Mouse (Mus musculus): Measurements from ENCODE around the gene Bcl2l13. TPM values are rescaled to one million over a fixed set of nuclear protein-coding genes. Genes with fewer than 3 reads are reported as not detected.
A peak's percentile ranks its signal among the peaks of the same experiment; 100 is the strongest.
"Not testable (repeated sequence)": the region's sequence is repeated elsewhere in the genome, so short reads cannot be mapped to it uniquely, and the experiment has no call there.

Gene Bcl2l13
- polyA plus RNA-seq, 1 experiment from 2014 or later: 33.1 TPM

DNA sequence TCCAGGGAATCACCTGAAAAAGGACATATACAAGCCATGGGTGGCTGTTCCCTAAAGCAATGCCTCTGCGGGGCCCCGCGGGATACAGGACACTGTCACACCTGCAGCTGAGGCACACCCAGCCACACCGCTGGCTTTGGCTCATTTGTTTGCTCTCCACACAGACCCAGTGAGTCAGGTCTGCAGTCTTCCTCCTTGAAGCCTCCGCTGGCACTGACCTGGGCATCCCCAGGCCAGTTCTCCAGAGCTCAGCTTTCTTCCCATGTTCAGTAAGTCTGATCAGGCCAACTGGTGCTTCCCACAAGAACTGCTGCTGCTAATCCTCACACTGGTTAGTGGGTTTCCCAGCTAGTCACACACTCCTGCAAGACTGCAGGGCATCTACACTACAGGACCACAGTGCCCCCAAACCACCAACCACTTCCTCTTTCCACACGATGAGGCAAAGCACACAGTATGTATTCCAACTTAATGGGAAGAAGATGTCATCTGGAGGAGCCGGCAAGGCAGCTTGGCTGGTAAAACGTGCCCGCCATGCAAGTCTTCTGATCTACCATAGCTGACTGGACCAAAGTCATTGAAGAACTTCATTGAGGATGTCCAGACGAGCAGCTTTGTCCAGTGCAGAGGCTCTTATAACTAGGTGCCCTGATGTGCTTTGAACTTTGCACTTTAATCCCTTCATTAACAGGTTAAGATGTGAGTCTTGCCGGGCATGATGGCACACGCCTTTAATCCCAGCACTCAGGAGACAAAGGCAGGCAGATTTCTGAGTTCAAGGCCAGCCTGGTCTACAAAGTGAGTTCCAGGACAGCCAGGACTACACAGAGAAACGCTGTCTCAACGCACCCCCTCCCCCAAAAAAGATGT lies 66.0 kb downstream of the Bcl2l13 start:
- H3K9me3 ChIP-seq (ENCODE audit: control insufficient read depth, low read length): no peaks in the 10 kb centered on the region
- DNase-seq (no peak), ATAC-seq (ENCODE audit: low FRiP score, low TSS enrichment) (no peak)
- 91% methylated on average over 14 of the region's 14 CpGs for WGBS
- H3K27me3 ChIP-seq (ENCODE audit: control insufficient read depth, insufficient read depth, low read length): no peaks in the 10 kb centered on the region
- H3K4me3 ChIP-seq (replicated peaks; ENCODE audit: low read depth, low read length): no peak overlapping the region
- no peak overlapping the region for H3K27ac ChIP-seq (replicated peaks; ENCODE audit: low read depth, low read length)
- no peak overlapping the region for H3K4me2 ChIP-seq (ENCODE audit: low read length)
- H3K4me1 ChIP-seq (ENCODE audit: control insufficient read depth, insufficient read depth, low read length): no peaks in the 10 kb centered on the region
- H3K9ac ChIP-seq (replicated peaks; ENCODE audit: low read length): no peak overlapping the region
- no peaks in the 10 kb centered on the region for H3K36me3 ChIP-seq (ENCODE audit: control insufficient read depth, insufficient read depth, low read length)

DNA sequence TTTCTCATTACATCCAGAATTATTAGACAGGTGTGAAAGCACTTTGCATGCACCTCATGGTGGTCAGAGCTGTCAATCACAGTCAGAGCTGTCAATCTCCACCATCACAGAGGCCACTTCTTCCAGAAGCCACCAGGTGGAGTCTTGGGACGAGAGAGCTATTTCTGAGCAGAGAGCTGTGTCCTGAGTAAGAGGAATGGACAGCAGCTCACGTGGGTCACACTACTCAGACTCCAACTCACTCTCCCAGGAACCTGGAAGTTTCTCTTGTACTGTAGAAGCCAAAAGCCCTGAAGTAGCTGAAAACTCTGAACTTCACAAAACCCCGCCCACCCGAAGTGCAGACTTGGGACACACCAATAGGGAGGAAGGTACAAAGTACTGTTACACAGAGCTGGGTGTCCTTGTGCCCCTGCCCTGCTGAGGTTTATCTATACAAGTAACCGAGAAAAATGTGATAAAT lies 67.5 kb downstream of the Bcl2l13 start:
- no peaks in the 10 kb centered on the region for H3K27me3 ChIP-seq (ENCODE audit: control insufficient read depth, insufficient read depth, low read length)
- H3K4me2 ChIP-seq (ENCODE audit: low read length): no peak overlapping the region
- ATAC-seq (ENCODE audit: low FRiP score, low TSS enrichment) (no peak), DNase-seq (peak; percentile 51)
- H3K9ac ChIP-seq (replicated peaks; ENCODE audit: low read length): no peak overlapping the region
- H3K9me3 ChIP-seq (ENCODE audit: control insufficient read depth, low read length): no peaks in the 10 kb centered on the region
- H3K27ac ChIP-seq (replicated peaks; ENCODE audit: low read depth, low read length): no peak overlapping the region
- no peaks in the 10 kb centered on the region for H3K36me3 ChIP-seq (ENCODE audit: control insufficient read depth, insufficient read depth, low read length)
- H3K4me1 ChIP-seq (ENCODE audit: control insufficient read depth, insufficient read depth, low read length): no peaks in the 10 kb centered on the region
- 63% methylated on average over 5 of the region's 5 CpGs for WGBS
- H3K4me3 ChIP-seq (replicated peaks; ENCODE audit: low read depth, low read length): no peak overlapping the region

DNA sequence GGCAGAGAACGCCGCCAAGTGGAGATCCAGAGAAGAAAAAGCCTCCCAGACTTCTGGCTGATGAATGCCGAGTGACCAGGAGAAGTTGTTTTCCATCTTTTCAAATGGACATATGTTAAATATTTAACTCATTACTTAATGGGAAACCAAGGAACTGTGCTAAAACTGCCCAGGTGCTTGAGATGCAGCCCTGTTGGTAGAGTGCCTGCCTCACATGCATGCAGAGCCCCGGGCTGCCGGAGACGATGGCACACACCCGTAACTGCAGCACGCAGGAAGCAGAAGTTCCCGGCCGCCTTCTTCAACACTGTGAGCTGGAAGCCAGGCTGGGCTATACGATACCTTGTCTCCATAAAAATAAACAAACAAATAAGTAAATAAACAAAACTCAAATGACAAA lies 67.9 kb downstream of the Bcl2l13 start:
- WGBS: 92% methylated on average over 11 of the region's 11 CpGs
- H3K4me3 ChIP-seq (replicated peaks; ENCODE audit: low read depth, low read length): no peak overlapping the region
- ATAC-seq (ENCODE audit: low FRiP score, low TSS enrichment) (no peak), DNase-seq (no peak)
- no peak overlapping the region for H3K9ac ChIP-seq (replicated peaks; ENCODE audit: low read length)
- no peak overlapping the region for H3K4me2 ChIP-seq (ENCODE audit: low read length)
- no peaks in the 10 kb centered on the region for H3K36me3 ChIP-seq (ENCODE audit: control insufficient read depth, insufficient read depth, low read length)
- H3K27me3 ChIP-seq (ENCODE audit: control insufficient read depth, insufficient read depth, low read length): no peaks in the 10 kb centered on the region
- no peaks in the 10 kb centered on the region for H3K4me1 ChIP-seq (ENCODE audit: control insufficient read depth, insufficient read depth, low read length)
- no peak overlapping the region for H3K27ac ChIP-seq (replicated peaks; ENCODE audit: low read depth, low read length)
- H3K9me3 ChIP-seq (ENCODE audit: control insufficient read depth, low read length): no peaks in the 10 kb centered on the region

DNA sequence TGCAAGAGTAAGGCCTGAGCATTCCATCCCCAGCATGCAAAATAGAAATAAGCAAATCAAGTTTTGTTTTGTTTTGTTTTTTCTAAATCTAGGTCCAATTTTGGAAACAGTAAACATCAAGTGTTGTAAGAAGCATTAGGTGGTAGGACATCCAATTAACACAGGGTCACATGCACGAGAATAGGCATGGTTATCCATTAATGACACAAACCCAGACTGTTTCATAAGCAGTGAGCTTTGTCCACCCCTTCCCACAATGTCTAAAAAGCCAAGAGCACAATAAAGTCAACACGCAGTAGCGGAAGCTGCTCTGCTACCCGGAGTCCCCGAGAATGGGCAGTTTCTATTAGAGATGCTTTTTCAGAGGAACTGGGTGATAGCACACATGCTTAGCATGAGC lies 69.1 kb downstream of the Bcl2l13 start:
- H3K4me3 ChIP-seq (replicated peaks; ENCODE audit: low read depth, low read length): no peak overlapping the region
- H3K27ac ChIP-seq (replicated peaks; ENCODE audit: low read depth, low read length): no peak overlapping the region
- H3K36me3 ChIP-seq (ENCODE audit: control insufficient read depth, insufficient read depth, low read length): no peaks in the 10 kb centered on the region
- H3K9ac ChIP-seq (replicated peaks; ENCODE audit: low read length): no peak overlapping the region
- no peaks in the 10 kb centered on the region for H3K4me1 ChIP-seq (ENCODE audit: control insufficient read depth, insufficient read depth, low read length)
- no peak for ATAC-seq (ENCODE audit: low FRiP score, low TSS enrichment)
- DNase-seq: no peak
- 81% methylated on average over 5 of the region's 5 CpGs for WGBS
- no peak overlapping the region for H3K4me2 ChIP-seq (ENCODE audit: low read length)
- no peaks in the 10 kb centered on the region for H3K9me3 ChIP-seq (ENCODE audit: control insufficient read depth, low read length)
- H3K27me3 ChIP-seq (ENCODE audit: control insufficient read depth, insufficient read depth, low read length): no peaks in the 10 kb centered on the region

DNA sequence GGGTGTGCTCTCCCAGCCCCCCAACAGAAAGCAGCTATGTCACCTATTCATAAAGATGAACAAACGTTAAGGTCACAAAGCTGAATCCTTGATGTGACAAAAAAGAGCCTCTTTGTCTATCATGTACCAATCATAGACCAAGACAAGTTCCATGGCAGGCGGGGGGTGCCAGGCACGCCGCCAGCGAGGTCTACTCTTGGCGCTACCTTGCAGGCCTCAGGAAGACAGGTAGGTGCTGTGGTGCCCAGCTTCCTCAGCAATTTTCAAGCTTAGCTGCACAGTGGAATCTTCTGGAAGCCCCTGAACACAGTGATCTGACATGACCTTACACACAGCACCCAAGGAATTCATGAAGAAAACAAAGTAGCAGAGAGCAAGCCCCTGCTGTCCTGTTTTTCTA lies 70.5 kb downstream of the Bcl2l13 start:
- DNase-seq: no peak
- Histone ChIP-seq H3K4me3 (replicated peaks; ENCODE audit: low read depth, low read length) (no peak overlapping the region), H3K9me3 (ENCODE audit: control insufficient read depth, low read length) (no peaks in the 10 kb centered on the region), H3K4me1 (ENCODE audit: control insufficient read depth, insufficient read depth, low read length) (no peaks in the 10 kb centered on the region), H3K36me3 (ENCODE audit: control insufficient read depth, insufficient read depth, low read length) (no peaks in the 10 kb centered on the region), H3K9ac (replicated peaks; ENCODE audit: low read length) (no peak overlapping the region), H3K27me3 (ENCODE audit: control insufficient read depth, insufficient read depth, low read length) (no peaks in the 10 kb centered on the region), H3K27ac (replicated peaks; ENCODE audit: low read depth, low read length) (no peak overlapping the region), H3K4me2 (ENCODE audit: low read length) (no peak overlapping the region)
- WGBS: 94% methylated on average over 6 of the region's 6 CpGs
- ATAC-seq (ENCODE audit: low FRiP score, low TSS enrichment): no peak

DNA sequence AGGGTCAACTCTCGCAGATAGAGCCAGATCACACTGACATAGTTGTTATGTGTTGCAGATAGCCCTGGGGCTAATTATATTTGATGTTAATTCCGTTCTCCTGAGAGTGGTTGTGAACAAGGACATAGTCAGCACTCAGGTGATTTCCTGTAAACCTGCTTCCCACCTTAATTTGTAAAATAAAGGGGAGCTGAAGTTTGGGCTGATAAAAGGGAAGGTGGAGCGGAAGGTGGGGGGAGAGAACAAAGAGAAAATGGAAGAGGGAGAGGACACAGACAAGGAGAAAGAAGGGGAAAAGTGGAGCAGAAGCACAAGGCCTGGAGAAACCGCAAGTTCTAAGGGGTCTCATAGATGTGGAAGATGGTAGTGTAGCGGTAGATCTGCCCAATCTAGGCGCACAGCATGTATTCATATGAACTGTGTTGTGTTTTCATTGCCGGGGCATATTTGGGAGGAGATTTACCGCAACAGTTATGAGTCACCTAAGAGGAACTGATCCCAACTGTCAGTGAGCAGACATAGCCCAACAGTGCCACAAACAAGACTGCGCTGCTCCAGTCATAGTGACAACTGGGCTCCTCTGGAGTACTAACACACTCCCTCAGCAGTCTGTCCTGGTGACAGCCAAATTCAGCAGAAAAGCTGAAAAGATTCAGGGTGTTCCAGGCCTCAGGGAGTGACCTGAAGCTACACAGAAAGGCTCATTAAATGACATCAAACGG lies 72.0 kb downstream of the Bcl2l13 start:
- not testable (repeated sequence) for H3K27ac ChIP-seq (replicated peaks; ENCODE audit: low read depth, low read length); H3K36me3 ChIP-seq (ENCODE audit: control insufficient read depth, insufficient read depth, low read length); ATAC-seq (ENCODE audit: low FRiP score, low TSS enrichment); H3K9ac ChIP-seq (replicated peaks; ENCODE audit: low read length); H3K27me3 ChIP-seq (ENCODE audit: control insufficient read depth, insufficient read depth, low read length); DNase-seq; H3K4me3 ChIP-seq (replicated peaks; ENCODE audit: low read depth, low read length); H3K4me2 ChIP-seq (ENCODE audit: low read length); H3K4me1 ChIP-seq (ENCODE audit: control insufficient read depth, insufficient read depth, low read length); H3K9me3 ChIP-seq (ENCODE audit: control insufficient read depth, low read length)
- 89% methylated on average over 9 of the region's 10 CpGs for WGBS

DNA sequence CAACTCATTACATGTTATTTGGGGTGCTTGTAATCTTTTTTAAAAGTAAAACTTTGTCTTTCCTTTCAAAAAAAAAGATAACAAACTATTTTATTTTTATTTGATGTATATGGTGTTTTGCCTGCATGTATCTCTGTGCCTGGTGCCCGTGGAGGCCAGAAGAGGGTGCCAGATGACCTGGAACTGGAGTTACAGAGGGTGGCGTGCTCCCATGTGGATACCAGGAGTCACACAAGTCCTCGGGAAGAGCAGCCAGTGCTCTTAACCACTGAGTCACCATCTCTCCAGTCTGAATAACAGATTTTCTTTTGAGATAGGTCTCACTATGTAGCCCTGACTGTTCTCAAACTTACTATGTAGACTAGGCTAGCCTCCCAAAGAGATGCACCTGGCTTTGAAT lies 73.5 kb downstream of the Bcl2l13 start:
- H3K9ac ChIP-seq (replicated peaks; ENCODE audit: low read length): no peak overlapping the region
- no peaks in the 10 kb centered on the region for H3K4me1 ChIP-seq (ENCODE audit: control insufficient read depth, insufficient read depth, low read length)
- no peak overlapping the region for H3K27ac ChIP-seq (replicated peaks; ENCODE audit: low read depth, low read length)
- H3K4me2 ChIP-seq (ENCODE audit: low read length): no peak overlapping the region
- no peaks in the 10 kb centered on the region for H3K36me3 ChIP-seq (ENCODE audit: control insufficient read depth, insufficient read depth, low read length)
- 85% methylated on average over 3 of the region's 3 CpGs for WGBS
- no peaks in the 10 kb centered on the region for H3K9me3 ChIP-seq (ENCODE audit: control insufficient read depth, low read length)
- ATAC-seq (ENCODE audit: low FRiP score, low TSS enrichment) (no peak), DNase-seq (no peak)
- no peaks in the 10 kb centered on the region for H3K27me3 ChIP-seq (ENCODE audit: control insufficient read depth, insufficient read depth, low read length)
- no peak overlapping the region for H3K4me3 ChIP-seq (replicated peaks; ENCODE audit: low read depth, low read length)

DNA sequence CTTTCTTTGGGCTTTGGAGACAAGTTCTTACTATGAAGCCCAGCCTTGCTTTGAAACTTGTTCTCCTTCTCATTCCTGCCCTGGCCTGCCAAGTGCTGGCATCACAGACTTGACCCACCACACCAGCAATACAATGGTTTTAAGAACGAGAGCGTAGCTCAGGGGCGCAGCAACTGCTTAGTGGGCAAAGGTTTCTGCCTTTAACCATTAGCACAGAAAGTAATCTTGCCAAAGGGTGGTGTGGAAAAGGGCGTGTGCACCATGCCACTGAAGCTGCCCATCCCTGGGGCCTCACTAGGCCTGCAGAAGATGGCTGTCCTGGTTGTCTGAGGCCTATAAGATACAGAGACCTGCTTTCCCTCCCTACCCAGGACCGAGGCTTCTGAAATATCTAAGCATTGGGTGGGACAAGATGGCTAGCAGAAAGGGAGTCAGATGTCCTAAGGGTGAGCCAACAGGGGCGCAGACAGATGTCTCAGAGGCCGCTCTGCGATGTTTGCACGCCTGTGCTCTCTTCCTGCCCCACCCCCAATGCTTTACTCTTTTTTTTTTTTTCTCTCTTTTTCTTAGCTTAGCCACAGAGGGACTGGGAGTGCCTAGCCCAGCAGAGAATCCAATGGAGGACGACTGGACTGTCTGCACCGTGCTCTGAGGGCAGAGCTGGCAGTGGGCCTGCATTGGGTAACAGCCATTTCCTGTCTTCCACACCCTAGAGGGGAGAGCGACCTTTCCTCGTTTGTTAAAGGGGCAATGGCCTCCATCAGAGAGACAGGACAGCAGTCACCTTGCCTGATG lies 75.4 kb downstream of the Bcl2l13 start:
- DNase-seq (no peak), ATAC-seq (ENCODE audit: low FRiP score, low TSS enrichment) (no peak)
- H3K9ac ChIP-seq (replicated peaks; ENCODE audit: low read length): no peak overlapping the region
- 82% methylated on average over 13 of the region's 13 CpGs for WGBS
- H3K4me2 ChIP-seq (ENCODE audit: low read length): no peak overlapping the region
- H3K9me3 ChIP-seq (ENCODE audit: control insufficient read depth, low read length): no peaks in the 10 kb centered on the region
- no peaks in the 10 kb centered on the region for H3K36me3 ChIP-seq (ENCODE audit: control insufficient read depth, insufficient read depth, low read length)
- H3K27me3 ChIP-seq (ENCODE audit: control insufficient read depth, insufficient read depth, low read length): no peaks in the 10 kb centered on the region
- peaks cover 4% of the 10 kb centered on the region for H3K4me1 ChIP-seq (ENCODE audit: control insufficient read depth, insufficient read depth, low read length)
- no peak overlapping the region for H3K4me3 ChIP-seq (replicated peaks; ENCODE audit: low read depth, low read length)
- no peak overlapping the region for H3K27ac ChIP-seq (replicated peaks; ENCODE audit: low read depth, low read length)
